Mouse (Mus musculus) midbrain, embryonic 16.5 days (tissue): ENCODE results near the gene Gm12117. TPM values are rescaled to one million over a fixed set of nuclear protein-coding genes. Genes with fewer than 3 reads are reported as not detected.

Experiments used
- ATAC-seq: fragments of 200-750 bp; cut with Nextera tagmentation; 2 replicates; pipeline ENCODE4 v1.8.0; 2017; ENCODE audit warnings: moderate TSS enrichment
- H3K27ac ChIP-seq: fragments of 300-500 bp; sonication (generic); 2 replicates; pipeline ENCODE4 v1.5.1; 2014; ENCODE audit warnings: mild to moderate bottlenecking, low read length, mixed read lengths
- H3K27me3 ChIP-seq: fragments of 300-500 bp; sonication (generic); 2 replicates; pipeline ENCODE4 v1.6.1; 2014; ENCODE audit warnings: low read depth, low read length, mixed read lengths; ENCODE audit not compliant: control insufficient read depth, insufficient read depth
- H3K36me3 ChIP-seq: fragments of 300-500 bp; sonication (generic); 2 replicates; pipeline ENCODE4 v1.6.1; 2014; ENCODE audit warnings: mild to moderate bottlenecking, low read length, moderate library complexity, mixed read lengths; ENCODE audit not compliant: control insufficient read depth, insufficient read depth
- H3K4me1 ChIP-seq: fragments of 300-500 bp; sonication (generic); 2 replicates; pipeline ENCODE4 v1.6.1; 2014; ENCODE audit warnings: mild to moderate bottlenecking, low read length, mixed read lengths; ENCODE audit not compliant: control insufficient read depth, insufficient read depth
- H3K4me2 ChIP-seq: fragments of 300-500 bp; sonication (generic); 2 replicates; pipeline ENCODE4 v1.6.1; 2014; ENCODE audit warnings: mild to moderate bottlenecking, low read length, mixed read lengths
- H3K4me3 ChIP-seq: fragments of 300-500 bp; sonication (generic); 2 replicates; pipeline ENCODE4 v1.5.1; 2014; ENCODE audit warnings: low read depth, mild to moderate bottlenecking, low read length, moderate library complexity, mixed read lengths
- H3K9ac ChIP-seq: fragments of 300-500 bp; sonication (generic); 2 replicates; pipeline ENCODE4 v1.6.1; 2014; ENCODE audit warnings: low read depth, low read length, mixed read lengths
- H3K9me3 ChIP-seq: fragments of 300-500 bp; sonication (generic); replicated peaks from 2 replicates; pipeline ENCODE4 v1.6.1; 2014; ENCODE audit warnings: mild to moderate bottlenecking, low read length, mixed read lengths; ENCODE audit not compliant: control insufficient read depth, poor library complexity, severe bottlenecking
- WGBS: fragments of 180-500 bp; shearing (Covaris S2); extraction: QIAGEN DNeasy Blood & Tissue Kit; methylation state at CpG from one replicate; pipeline ENCODE4 v1.1.7; 2014; 5-methylcytosine and 5-hydroxymethylcytosine counted together
- polyA plus RNA-seq: library from polyadenylated mRNA; unstranded; fragments of >200 nt; fragmentation: Nextera tagmentation; extraction: Ambion mirVana; gene quantifications from 2 replicates; pipeline ENCODE4 v1.2.1, GENCODE M21; 2015

The Gm12117 gene
- polyA plus RNA-seq, result not detected in 2 replicates

- Histone ChIP-seq H3K4me3 (no peak within 1 kb of the TSS), H3K4me1 (no peaks in the 10 kb centered on the region), H3K4me2 (no peak within 1 kb of the TSS), H3K27me3 (no peaks in the 10 kb centered on the region), H3K27ac (no peak within 1 kb of the TSS), H3K9me3 (no peaks in the 10 kb centered on the region), H3K36me3 (no peaks in the 10 kb centered on the region), H3K9ac (no peak within 1 kb of the TSS)
- no peak for ATAC-seq
- 99% methylated on average over 3 of the region's 3 CpGs for whole genome bisulfite sequencing
These were observed at the start of gene Gm12117 for GRCm38 (mm10) chr11:33276637-33277036. Gene Gm12117 (minus strand): TSS chr11:33276737.

GRCm38 (mm10) chr11:33319006-33319611, 42.6 kb upstream of the Gm12117 start:
- WGBS, result 87% methylated on average over 7 of the region's 7 CpGs
- H3K27ac ChIP-seq, result no peak overlapping the region
- no peak for ATAC-seq
- no peaks in the 10 kb centered on the region for H3K4me1 ChIP-seq
- H3K4me2 ChIP-seq, result no peak overlapping the region
- H3K27me3 ChIP-seq, result no peaks in the 10 kb centered on the region
- H3K36me3 ChIP-seq, result no peaks in the 10 kb centered on the region; the same call in 1 of the 2 replicates
- H3K9ac ChIP-seq, result no peak overlapping the region
- no peaks in the 10 kb centered on the region for H3K9me3 ChIP-seq
- H3K4me3 ChIP-seq, result no peak overlapping the region

GRCm38 (mm10) chr11:33309566-33309965, 33.0 kb upstream of the Gm12117 start:
- Histone ChIP-seq H3K36me3 (no peaks in the 10 kb centered on the region), H3K4me1 (no peaks in the 10 kb centered on the region), H3K9me3 (no peaks in the 10 kb centered on the region), H3K27ac (no peak overlapping the region), H3K4me2 (no peak overlapping the region), H3K9ac (no peak overlapping the region), H3K4me3 (no peak overlapping the region), H3K27me3 (no peaks in the 10 kb centered on the region)
- 80% methylated on average over 4 of the region's 4 CpGs for WGBS
- ATAC-seq, result no peak

GRCm38 (mm10) chr11:33300859-33301258, 24.3 kb upstream of the Gm12117 start:
- Histone ChIP-seq H3K4me2 (no peak overlapping the region; the same call in 1 of the 2 replicates), H3K27ac (no peak overlapping the region), H3K36me3 (no peaks in the 10 kb centered on the region), H3K9me3 (no peaks in the 10 kb centered on the region), H3K4me3 (no peak overlapping the region), H3K4me1 (peaks cover 12% of the 10 kb centered on the region), H3K9ac (no peak overlapping the region), H3K27me3 (no peaks in the 10 kb centered on the region; the same call in 1 of the 2 replicates)
- 27% methylated on average over 8 of the region's 8 CpGs for WGBS
- peak; percentile 45; the same call in 1 of the 2 replicates for ATAC-seq

- WGBS, result 58% methylated on average over 11 of the region's 11 CpGs
- Histone ChIP-seq H3K27me3 (no peaks in the 10 kb centered on the region; the same call in 1 of the 2 replicates), H3K4me1 (peaks cover 12% of the 10 kb centered on the region), H3K36me3 (no peaks in the 10 kb centered on the region), H3K4me2 (no peak overlapping the region), H3K4me3 (no peak overlapping the region), H3K27ac (no peak overlapping the region), H3K9me3 (no peaks in the 10 kb centered on the region), H3K9ac (no peak overlapping the region)
- no peak for ATAC-seq
These were observed 22.8 kb upstream of the Gm12117 start for GRCm38 (mm10) chr11:33299371-33299770.

- Histone ChIP-seq H3K4me1 (peaks cover 12% of the 10 kb centered on the region), H3K27me3 (no peaks in the 10 kb centered on the region; the same call in 1 of the 2 replicates), H3K4me3 (no peak overlapping the region), H3K36me3 (no peaks in the 10 kb centered on the region), H3K27ac (no peak overlapping the region), H3K9ac (no peak overlapping the region), H3K4me2 (no peak overlapping the region), H3K9me3 (no peaks in the 10 kb centered on the region)
- ATAC-seq, result 0 out of 2 replicates have a peak, but pooled peaks have one; percentile 68
- WGBS, result 37% methylated on average over 8 of the region's 8 CpGs
These were observed 20.6 kb upstream of the Gm12117 start for GRCm38 (mm10) chr11:33297121-33297520.

GRCm38 (mm10) chr11:33295422-33295821, 18.9 kb upstream of the Gm12117 start:
- no peaks in the 10 kb centered on the region; the same call in 1 of the 2 replicates for H3K27me3 ChIP-seq
- ATAC-seq, result no peak
- 51% methylated on average over 3 of the region's 3 CpGs for WGBS
- peaks cover 9% of the 10 kb centered on the region for H3K4me1 ChIP-seq
- no peak overlapping the region for H3K27ac ChIP-seq
- H3K9me3 ChIP-seq, result no peaks in the 10 kb centered on the region
- H3K4me2 ChIP-seq, result no peak overlapping the region
- H3K36me3 ChIP-seq, result no peaks in the 10 kb centered on the region
- H3K9ac ChIP-seq, result no peak overlapping the region
- H3K4me3 ChIP-seq, result no peak overlapping the region

- WGBS, result 78% methylated on average over 6 of the region's 6 CpGs
- Histone ChIP-seq H3K4me3 (no peak overlapping the region), H3K9me3 (no peaks in the 10 kb centered on the region), H3K9ac (no peak overlapping the region), H3K27ac (no peak overlapping the region), H3K27me3 (no peaks in the 10 kb centered on the region; the same call in 1 of the 2 replicates), H3K36me3 (no peaks in the 10 kb centered on the region), H3K4me1 (peaks cover 3% of the 10 kb centered on the region; the same call in 1 of the 2 replicates), H3K4me2 (no peak overlapping the region)
- ATAC-seq, result no peak
These were observed 17.5 kb upstream of the Gm12117 start for GRCm38 (mm10) chr11:33294063-33294462.

GRCm38 (mm10) chr11:33278571-33278970, 2.0 kb upstream of the Gm12117 start:
- no peak for ATAC-seq
- no peak overlapping the region for H3K4me3 ChIP-seq
- H3K27me3 ChIP-seq, result no peaks in the 10 kb centered on the region
- no peak overlapping the region for H3K27ac ChIP-seq
- H3K4me2 ChIP-seq, result no peak overlapping the region
- no peaks in the 10 kb centered on the region for H3K36me3 ChIP-seq
- 93% methylated on average over 2 of the region's 2 CpGs for WGBS
- H3K4me1 ChIP-seq, result no peaks in the 10 kb centered on the region
- no peak overlapping the region for H3K9ac ChIP-seq
- no peaks in the 10 kb centered on the region for H3K9me3 ChIP-seq
